Mouse (Mus musculus): Measurements from ENCODE around the gene Abcc1. TPM values are rescaled to one million over a fixed set of nuclear protein-coding genes. Genes with fewer than 3 reads are reported as not detected.

The Abcc1 gene
- polyA plus RNA-seq (2015; fragmentation: Nextera tagmentation; extraction: Ambion mirVana), result 2.3 and 2.6 TPM in 2 replicates

DNA sequence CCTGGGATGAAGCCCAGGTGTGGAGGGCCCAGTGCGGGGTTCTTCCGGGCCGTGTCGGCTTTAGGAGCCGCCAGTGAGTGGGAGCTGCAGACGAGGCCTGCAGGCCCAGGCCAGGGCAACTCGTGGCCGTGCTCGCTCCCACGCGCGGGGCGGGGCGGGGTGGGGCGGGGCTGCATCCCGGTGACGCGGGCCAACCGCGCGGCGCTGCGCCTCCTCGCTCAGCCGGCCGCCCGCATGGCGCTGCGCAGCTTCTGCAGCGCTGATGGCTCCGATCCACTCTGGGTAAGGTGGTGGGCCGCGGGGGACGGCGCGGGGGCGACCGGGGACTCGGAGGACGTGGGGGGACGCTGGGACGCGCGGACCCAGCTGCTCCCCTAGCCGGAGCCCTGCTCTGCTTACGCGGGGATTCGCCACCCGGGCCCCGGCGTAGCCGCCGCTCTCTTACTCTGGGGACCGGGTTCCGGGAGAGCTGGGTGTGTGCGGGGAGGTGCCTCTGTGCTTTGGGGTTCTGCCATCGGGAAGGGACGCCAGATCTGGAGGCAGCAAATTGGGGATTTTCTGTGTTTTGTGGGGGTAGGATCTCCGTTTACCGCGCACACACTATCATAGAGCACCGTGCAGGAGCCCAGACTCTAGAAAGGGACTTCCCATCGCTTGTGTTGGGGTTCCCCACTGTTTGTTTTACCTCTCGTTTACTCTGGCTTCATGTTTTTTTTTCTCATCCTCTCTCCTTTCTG is at the start of gene Abcc1:
Gene Abcc1 (plus strand): TSS at position 197 of the 737 bp plus-strand sequence.
- peak within 1 kb of the TSS; percentile 96 for H3K4me2 ChIP-seq (replicated peaks; ENCODE audit: low read depth)
- peak within 1 kb of the TSS; percentile 70 for H3K4me3 ChIP-seq (ENCODE audit: low read depth, low read length)
- H3K27ac ChIP-seq (ENCODE audit: low read depth, low read length), result no peak within 1 kb of the TSS; the same call in 1 of the 2 replicates
- ATAC-seq, result peak; percentile 96
- peak; percentile 31 for TF ChIP-seq CTCF (IDR thresholded peaks at IDR 0.05; ENCODE audit: low read depth)
- no peaks in the 10 kb centered on the region for H3K9me3 ChIP-seq (ENCODE audit: control insufficient read depth)
- H3K9ac ChIP-seq (ENCODE audit: low read depth, low read length), result peak within 1 kb of the TSS; percentile 63
- no peaks in the 10 kb centered on the region for H3K36me3 ChIP-seq (ENCODE audit: control insufficient read depth, insufficient read depth)
- H3K4me1 ChIP-seq (replicated peaks; ENCODE audit: control insufficient read depth, insufficient read depth, low read length), result no peaks in the 10 kb centered on the region
- no peaks in the 10 kb centered on the region; the same call in 1 of the 2 replicates for H3K27me3 ChIP-seq (replicated peaks; ENCODE audit: control insufficient read depth, insufficient read depth, low read length)
- under 1% methylated on average over 63 of the region's 64 CpGs for WGBS

DNA sequence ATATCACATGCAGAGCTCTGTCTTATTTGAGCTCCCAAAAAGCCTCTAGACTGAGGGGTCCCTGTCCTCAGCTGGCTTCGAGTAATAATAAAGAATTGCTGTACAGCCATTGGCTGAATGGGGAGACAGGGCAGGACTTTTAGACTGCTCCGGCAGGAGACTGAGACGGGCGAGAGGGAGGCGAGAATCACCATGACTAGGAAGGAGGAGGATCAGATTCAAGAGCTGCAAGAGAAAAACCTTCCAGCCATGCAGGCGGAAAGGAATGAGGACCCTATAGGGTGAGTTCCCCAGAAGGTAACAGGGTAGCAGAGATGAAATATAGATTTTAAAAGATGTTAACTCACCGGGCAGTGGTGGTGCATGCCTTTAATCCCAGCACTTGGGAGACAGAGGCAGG is 48.4 kb upstream of the Abcc1 start:
- no peak overlapping the region for H3K27ac ChIP-seq (ENCODE audit: low read depth, low read length)
- no peaks in the 10 kb centered on the region for H3K27me3 ChIP-seq (replicated peaks; ENCODE audit: control insufficient read depth, insufficient read depth, low read length)
- no peak overlapping the region for H3K4me3 ChIP-seq (ENCODE audit: low read depth, low read length)
- 94% methylated on average over 7 of the region's 7 CpGs for WGBS
- H3K36me3 ChIP-seq (ENCODE audit: control insufficient read depth, insufficient read depth), result peaks cover 30% of the 10 kb centered on the region; the same call in 1 of the 2 replicates
- H3K9ac ChIP-seq (ENCODE audit: low read depth, low read length), result no peak overlapping the region
- H3K4me1 ChIP-seq (replicated peaks; ENCODE audit: control insufficient read depth, insufficient read depth, low read length), result peaks cover 7% of the 10 kb centered on the region; the same call in 1 of the 2 replicates
- ATAC-seq, result no peak
- H3K4me2 ChIP-seq (replicated peaks; ENCODE audit: low read depth), result no peak overlapping the region
- TF ChIP-seq CTCF (IDR thresholded peaks at IDR 0.05; ENCODE audit: low read depth), result no peak
- no peaks in the 10 kb centered on the region for H3K9me3 ChIP-seq (ENCODE audit: control insufficient read depth)

DNA sequence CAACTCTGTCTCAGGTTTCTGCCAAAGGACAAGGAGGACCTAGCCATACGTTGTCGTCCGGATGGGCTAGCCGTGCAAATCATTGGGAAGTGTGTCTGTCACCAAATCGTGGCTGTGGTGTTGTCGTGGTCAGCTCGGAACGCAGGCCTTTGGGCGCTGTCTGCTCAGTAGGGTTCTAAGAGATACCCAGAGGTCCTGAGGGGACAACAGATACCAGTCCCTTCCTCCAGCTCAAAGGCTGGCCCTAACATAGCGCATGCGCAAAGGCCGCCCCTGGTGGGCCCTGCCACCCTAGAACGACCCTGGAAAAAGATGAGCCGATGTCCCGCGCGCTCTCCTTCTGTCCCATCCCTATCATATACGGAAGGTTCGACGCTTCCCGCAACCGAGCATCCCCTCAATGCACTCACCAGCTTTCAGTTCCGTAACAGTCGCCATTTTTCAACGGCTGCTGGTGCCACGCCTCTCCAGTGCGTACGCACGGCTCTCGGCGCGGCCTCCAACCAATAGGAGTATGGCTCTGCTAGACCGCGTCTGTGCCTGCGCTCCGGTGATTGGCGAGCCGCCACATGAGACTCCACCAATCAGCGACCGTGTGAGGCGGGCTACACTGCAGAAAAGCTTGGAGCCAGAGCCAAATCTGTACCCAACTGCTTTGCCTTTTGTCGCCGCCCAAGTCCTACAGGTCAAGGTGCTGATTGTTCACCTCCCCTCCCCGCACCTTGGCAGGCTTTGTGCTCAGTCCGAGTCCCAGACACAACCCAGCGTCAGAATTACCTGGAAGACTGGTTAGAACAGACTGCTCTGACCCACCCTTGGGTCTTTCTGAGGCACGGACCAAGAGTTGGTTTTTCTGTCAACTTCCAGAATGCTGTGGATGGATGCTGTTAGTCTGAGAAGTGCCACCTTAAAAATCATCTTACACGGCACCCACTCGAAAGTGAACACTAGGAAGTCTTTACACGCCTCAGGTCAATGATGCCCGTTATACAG is 44.2 kb upstream of the Abcc1 start, which contains the start of gene Fopnl:
Gene Fopnl (minus strand): TSS at position 522 of the 993 bp plus-strand sequence.
- Histone ChIP-seq H3K36me3 (ENCODE audit: control insufficient read depth, insufficient read depth) (peaks cover 2% of the 10 kb centered on the region; the same call in 1 of the 2 replicates), H3K27ac (ENCODE audit: low read depth, low read length) (peak within 1 kb of the TSS; percentile 60), H3K4me1 (replicated peaks; ENCODE audit: control insufficient read depth, insufficient read depth, low read length) (peaks cover 7% of the 10 kb centered on the region; the same call in 1 of the 2 replicates), H3K9ac (ENCODE audit: low read depth, low read length) (peak within 1 kb of the TSS; percentile 71), H3K27me3 (replicated peaks; ENCODE audit: control insufficient read depth, insufficient read depth, low read length) (no peaks in the 10 kb centered on the region), H3K4me3 (ENCODE audit: low read depth, low read length) (peak within 1 kb of the TSS; percentile 88), H3K9me3 (ENCODE audit: control insufficient read depth) (no peaks in the 10 kb centered on the region), H3K4me2 (replicated peaks; ENCODE audit: low read depth) (peak within 1 kb of the TSS; percentile 78)
- WGBS, result 2% methylated on average over 51 of the region's 51 CpGs
- ATAC-seq, result peak; percentile 100
- TF ChIP-seq CTCF (IDR thresholded peaks at IDR 0.05; ENCODE audit: low read depth), result no peak

DNA sequence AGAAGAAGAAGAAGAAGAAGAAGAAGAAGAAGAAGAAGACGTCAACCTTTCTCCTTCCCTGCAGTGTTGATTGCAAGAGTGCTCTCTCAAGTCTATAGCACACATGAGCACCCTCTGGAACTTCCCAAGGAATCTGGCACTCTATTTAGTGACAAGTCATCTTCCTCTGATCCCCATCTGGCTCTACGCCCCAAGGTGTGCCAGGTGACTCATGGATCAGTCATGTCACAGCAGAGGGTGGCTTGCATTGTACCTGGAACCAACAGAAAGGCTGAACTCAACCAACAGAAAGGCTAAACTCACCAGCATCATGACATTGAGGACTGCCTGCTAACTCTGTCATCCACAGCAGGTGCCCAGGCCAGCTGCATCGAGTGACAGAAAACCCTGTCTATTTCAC is 41.7 kb upstream of the Abcc1 start:
- TF ChIP-seq CTCF (IDR thresholded peaks at IDR 0.05; ENCODE audit: low read depth), result no peak
- Histone ChIP-seq H3K4me2 (replicated peaks; ENCODE audit: low read depth) (no peak overlapping the region), H3K27me3 (replicated peaks; ENCODE audit: control insufficient read depth, insufficient read depth, low read length) (no peaks in the 10 kb centered on the region), H3K9me3 (ENCODE audit: control insufficient read depth) (no peaks in the 10 kb centered on the region), H3K27ac (ENCODE audit: low read depth, low read length) (no peak overlapping the region), H3K9ac (ENCODE audit: low read depth, low read length) (no peak overlapping the region), H3K4me3 (ENCODE audit: low read depth, low read length) (no peak overlapping the region), H3K4me1 (replicated peaks; ENCODE audit: control insufficient read depth, insufficient read depth, low read length) (peaks cover 7% of the 10 kb centered on the region; the same call in 1 of the 2 replicates), H3K36me3 (ENCODE audit: control insufficient read depth, insufficient read depth) (no peaks in the 10 kb centered on the region)
- ATAC-seq, result no peak
- 86% methylated on average over 3 of the region's 3 CpGs for WGBS

DNA sequence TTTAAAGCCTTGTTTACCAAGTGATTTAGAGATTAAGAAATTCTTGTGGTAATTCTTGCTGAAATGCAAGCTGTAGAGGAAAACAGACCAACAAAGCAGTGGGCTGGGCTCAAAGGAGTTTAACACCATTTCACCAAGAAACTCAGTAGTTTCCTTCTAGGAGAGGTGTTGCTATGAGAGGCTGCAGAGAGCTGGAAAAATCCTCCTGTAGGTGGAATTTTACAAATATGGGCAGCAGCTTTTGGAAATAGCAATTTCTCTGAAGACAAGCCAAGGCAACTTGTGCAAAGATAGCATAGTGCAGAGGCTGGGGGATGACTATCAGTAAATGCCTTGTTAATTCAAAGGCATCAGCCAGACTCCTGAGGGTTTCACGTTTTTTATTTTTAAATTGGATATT is 40.9 kb upstream of the Abcc1 start:
- Histone ChIP-seq H3K9me3 (ENCODE audit: control insufficient read depth) (no peaks in the 10 kb centered on the region), H3K36me3 (ENCODE audit: control insufficient read depth, insufficient read depth) (no peaks in the 10 kb centered on the region), H3K9ac (ENCODE audit: low read depth, low read length) (no peak overlapping the region), H3K27me3 (replicated peaks; ENCODE audit: control insufficient read depth, insufficient read depth, low read length) (no peaks in the 10 kb centered on the region), H3K27ac (ENCODE audit: low read depth, low read length) (no peak overlapping the region), H3K4me1 (replicated peaks; ENCODE audit: control insufficient read depth, insufficient read depth, low read length) (peaks cover 7% of the 10 kb centered on the region; the same call in 1 of the 2 replicates), H3K4me3 (ENCODE audit: low read depth, low read length) (no peak overlapping the region), H3K4me2 (replicated peaks; ENCODE audit: low read depth) (no peak overlapping the region)
- ATAC-seq, result no peak
- 50% methylated on average over 1 of the region's 1 CpGs for WGBS
- TF ChIP-seq CTCF (IDR thresholded peaks at IDR 0.05; ENCODE audit: low read depth), result no peak

DNA sequence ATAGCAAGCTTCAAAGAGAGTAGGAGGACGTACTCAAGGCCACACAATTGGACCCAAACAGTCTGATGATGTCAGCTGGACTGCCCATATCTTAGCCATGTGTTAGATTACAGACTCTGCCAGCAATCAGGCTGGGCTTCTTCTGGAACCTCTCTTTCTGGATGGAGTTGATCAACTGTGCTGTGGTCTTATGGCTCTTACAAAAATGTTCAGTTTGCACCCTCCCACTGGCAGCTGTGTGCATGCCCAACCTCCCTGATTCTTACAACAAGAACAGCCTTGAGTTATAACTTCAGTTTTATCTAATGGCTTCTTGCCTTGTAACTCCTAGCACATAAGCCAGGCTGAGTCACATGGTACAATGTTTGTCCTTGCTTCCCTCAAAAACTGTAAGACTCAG is 33.2 kb upstream of the Abcc1 start:
- Histone ChIP-seq H3K36me3 (ENCODE audit: control insufficient read depth, insufficient read depth) (no peaks in the 10 kb centered on the region), H3K4me3 (ENCODE audit: low read depth, low read length) (no peak overlapping the region), H3K4me2 (replicated peaks; ENCODE audit: low read depth) (no peak overlapping the region), H3K27ac (ENCODE audit: low read depth, low read length) (no peak overlapping the region), H3K27me3 (replicated peaks; ENCODE audit: control insufficient read depth, insufficient read depth, low read length) (no peaks in the 10 kb centered on the region), H3K4me1 (replicated peaks; ENCODE audit: control insufficient read depth, insufficient read depth, low read length) (no peaks in the 10 kb centered on the region), H3K9me3 (ENCODE audit: control insufficient read depth) (no peaks in the 10 kb centered on the region), H3K9ac (ENCODE audit: low read depth, low read length) (no peak overlapping the region)
- WGBS, result 64% methylated on average over 1 of the region's 1 CpGs
- no peak for TF ChIP-seq CTCF (IDR thresholded peaks at IDR 0.05; ENCODE audit: low read depth)
- no peak for ATAC-seq

Data from intestine, postnatal 0 days (tissue).